Mouse (Mus musculus): ENCODE data around the gene Rbm17.

GRCm38 (mm10) chr2:11552297-11552821 lies 51.6 kb downstream of the Rbm17 start:
- no peak for TF ChIP-seq POLR2A (IDR thresholded peaks at IDR 0.05; ENCODE audit: borderline replicate concordance, extremely low read depth, low read depth, low read length)
- TF ChIP-seq CTCF (IDR thresholded peaks at IDR 0.05; ENCODE audit: insufficient read depth, low read length): no peak

Data from lung, adult 2 months (tissue).